Mouse (Mus musculus) heart, postnatal 4 days (tissue): ENCODE measurements around the gene Slbp. TPM values are rescaled to one million over a fixed set of nuclear protein-coding genes. Genes with fewer than 3 reads are reported as not detected.

Source experiments
- DNase-seq: peaks from one replicate; pipeline ENCODE4 v3.0.0; 2021
- total RNA-seq, 2 experiments: library from RNA; stranded (reverse); gene quantifications; 2 replicates each; pipeline ENCODE4 v1.2.3; 2021

The Slbp gene
- total RNA-seq, 2 experiments from 2014 or later, result 33.4 to 41.5 TPM

GRCm38 (mm10) chr5:33629301-33629987, 22.9 kb downstream of the Slbp start, which contains the start of the genes Fam53a and Gm9903:
TSS of gene Fam53a (minus strand) at chr5:33629635.
TSS of gene Gm9903 (plus strand) at chr5:33629925.
- DNase-seq, result peak; percentile 100

GRCm38 (mm10) chr5:33628820-33629300, 23.5 kb downstream of the Slbp start:
- peak; percentile 61 for DNase-seq

GRCm38 (mm10) chr5:33627968-33628367, 24.4 kb downstream of the Slbp start:
- DNase-seq, result no peak

GRCm38 (mm10) chr5:33623766-33624165, 28.6 kb downstream of the Slbp start:
- no peak for DNase-seq

- no peak for DNase-seq
Measured at GRCm38 (mm10) chr5:33622671-33623070, 29.7 kb downstream of the Slbp start.

GRCm38 (mm10) chr5:33614391-33614790, 38.0 kb downstream of the Slbp start:
- DNase-seq, result no peak

GRCm38 (mm10) chr5:33611795-33612194, 40.6 kb downstream of the Slbp start:
- DNase-seq, result no peak

GRCm38 (mm10) chr5:33609226-33609625, 43.1 kb downstream of the Slbp start:
- DNase-seq, result no peak

GRCm38 (mm10) chr5:33607434-33607833, 44.9 kb downstream of the Slbp start:
- no peak for DNase-seq

GRCm38 (mm10) chr5:33606631-33607030, 45.7 kb downstream of the Slbp start:
- no peak for DNase-seq

GRCm38 (mm10) chr5:33605314-33605713, 47.1 kb downstream of the Slbp start:
- no peak for DNase-seq

- peak; percentile 13 for DNase-seq
Measured at GRCm38 (mm10) chr5:33593620-33594019, 58.8 kb downstream of the Slbp start.

- DNase-seq, result peak; percentile 84
Measured at GRCm38 (mm10) chr5:33589221-33589888, 63.0 kb downstream of the Slbp start.

- DNase-seq, result no peak
Measured at GRCm38 (mm10) chr5:33588066-33588465, 64.3 kb downstream of the Slbp start.

GRCm38 (mm10) chr5:33587498-33588058, 64.8 kb downstream of the Slbp start:
- DNase-seq, result no peak

Other genes starting within 250 kb of the Slbp start
- not detected for gene Nkx1-1, start 218.6 kb downstream of the Slbp start, total RNA-seq
- gene Fam53a, start 22.9 kb downstream of the Slbp start, total RNA-seq, result 10 to 100 TPM; 27.3 to 31.4 TPM
- 1 to 10 TPM; 1.2 to 1.5 TPM for gene Gm9903, start 22.6 kb downstream of the Slbp start, total RNA-seq
- gene Tacc3, start 5.6 kb upstream of the Slbp start, total RNA-seq, result 10 to 100 TPM; 53.3 to 56.9 TPM
- gene Tmem129, start 5.8 kb upstream of the Slbp start, total RNA-seq, result 10 to 100 TPM; 16.0 to 19.2 TPM
- 10 to 100 TPM in 1 of 2 experiments, 1 to 10 TPM in 1; 8.6 to 10.5 TPM for gene Fgfr3, start 69.1 kb upstream of the Slbp start, total RNA-seq
- gene Letm1, start 130.2 kb upstream of the Slbp start, total RNA-seq, result 100 to 1,000 TPM; 101 to 103 TPM
- 100 to 1,000 TPM in 1 of 2 experiments, 10 to 100 TPM in 1; 96.1 to 104 TPM for gene Nsd2, start 168.2 kb upstream of the Slbp start, total RNA-seq